Mouse (Mus musculus) splenic B cell, adult 2 months (primary cell): Measurements from ENCODE around the gene Ltn1.

Source experiments
- DNase-seq: peaks from one replicate; pipeline ENCODE4 v3.0.0-alpha.2; 2011; ENCODE audit warnings: low read depth, low spot score
- H3K27me3 ChIP-seq: 2 replicates; pipeline ENCODE4 v1.6.1; 2012; ENCODE audit warnings: mild to moderate bottlenecking, low read length, moderate library complexity, mixed read lengths; ENCODE audit not compliant: control insufficient read depth, poor library complexity, insufficient read depth, severe bottlenecking
- H3K36me3 ChIP-seq: 2 replicates; pipeline ENCODE4 v1.6.1; 2012; ENCODE audit warnings: mild to moderate bottlenecking, low read length, moderate library complexity, mixed read lengths; ENCODE audit not compliant: control insufficient read depth, poor library complexity, insufficient read depth, severe bottlenecking

The Ltn1 gene

DNA sequence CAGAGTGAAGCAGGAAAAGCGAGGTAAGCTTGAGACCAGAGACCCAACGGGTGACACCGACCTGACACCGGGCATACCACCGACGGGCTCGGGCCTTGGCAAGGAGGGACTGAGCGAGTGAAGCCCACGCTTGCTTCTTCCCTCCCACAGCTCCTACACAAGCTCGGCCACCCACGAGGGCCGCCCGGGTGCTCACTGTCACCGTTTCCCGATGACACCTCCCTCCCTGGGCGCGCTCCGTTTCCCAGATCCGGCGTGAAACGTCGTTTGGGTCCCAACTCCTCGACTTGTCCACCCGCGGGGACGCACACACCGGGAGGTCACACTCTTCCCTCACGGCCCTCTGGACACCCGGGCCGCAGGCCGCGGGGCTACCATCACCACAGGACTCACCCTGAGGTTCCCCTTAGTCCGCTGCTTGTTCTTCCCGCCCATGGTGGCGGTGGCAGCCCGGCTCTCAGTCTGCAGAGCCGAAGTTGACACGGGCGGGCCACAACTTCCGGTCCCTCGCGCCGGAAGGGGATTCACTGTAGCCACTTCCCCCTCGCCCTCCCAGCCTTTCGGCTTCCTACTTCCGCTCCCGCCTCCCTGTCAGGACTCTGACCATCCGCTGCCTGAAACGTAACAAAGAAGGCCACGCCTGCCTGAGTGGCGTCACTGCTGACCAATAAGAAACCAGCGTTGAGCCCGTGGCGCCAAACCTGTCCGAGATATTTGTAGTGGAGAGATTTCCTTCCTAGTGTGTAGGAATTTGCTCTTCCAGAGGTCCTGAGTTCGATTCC lies at the start of gene Ltn1:
Gene Ltn1 (minus strand): TSS at position 580 of the 782 bp plus-strand sequence.
- DNase-seq: peak; percentile 98
- Histone ChIP-seq H3K36me3 (peaks cover 2% of the 10 kb centered on the region; the same call in 1 of the 2 replicates), H3K27me3 (no peaks in the 10 kb centered on the region)

GRCm38 (mm10) chr16:87470579-87470978 lies 38.2 kb upstream of the Ltn1 start:
- no peak for DNase-seq
- no peaks in the 10 kb centered on the region for H3K27me3 ChIP-seq

GRCm38 (mm10) chr16:87458752-87459151 lies 26.3 kb upstream of the Ltn1 start:
- peak; percentile 29 for DNase-seq
- Histone ChIP-seq H3K27me3 (no peaks in the 10 kb centered on the region), H3K36me3 (peaks cover 2% of the 10 kb centered on the region; the same call in 1 of the 2 replicates)

More at GRCm38 (mm10) chr16:87470579-87470978, 38.2 kb upstream of the Ltn1 start:
- peaks cover 17% of the 10 kb centered on the region; the same call in 1 of the 2 replicates for H3K36me3 ChIP-seq

DNA sequence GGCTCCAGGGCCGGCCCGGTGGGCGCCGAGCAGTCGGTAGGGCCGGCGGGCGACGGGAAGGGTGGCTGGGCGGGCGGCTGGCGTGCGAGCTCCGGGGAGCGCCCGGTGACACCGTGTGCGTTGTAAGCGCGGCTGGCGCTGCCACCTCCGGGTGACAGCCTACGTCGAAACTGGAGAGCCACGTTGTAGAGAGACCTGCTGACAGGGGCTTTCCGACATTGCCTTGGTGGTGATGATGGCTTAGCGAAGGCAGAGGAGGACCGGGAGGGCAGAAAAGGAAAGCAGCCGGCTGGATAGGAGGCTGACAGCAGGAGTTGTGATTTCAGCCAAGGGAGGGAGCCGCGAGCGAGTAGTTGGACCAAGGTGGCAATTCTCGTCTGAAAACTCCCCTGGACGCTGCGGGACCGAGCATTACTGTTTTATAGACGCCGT lies 22.8 kb upstream of the Ltn1 start:
- peak; percentile 75 for DNase-seq
- H3K36me3 ChIP-seq: no peaks in the 10 kb centered on the region
- no peaks in the 10 kb centered on the region for H3K27me3 ChIP-seq

DNA sequence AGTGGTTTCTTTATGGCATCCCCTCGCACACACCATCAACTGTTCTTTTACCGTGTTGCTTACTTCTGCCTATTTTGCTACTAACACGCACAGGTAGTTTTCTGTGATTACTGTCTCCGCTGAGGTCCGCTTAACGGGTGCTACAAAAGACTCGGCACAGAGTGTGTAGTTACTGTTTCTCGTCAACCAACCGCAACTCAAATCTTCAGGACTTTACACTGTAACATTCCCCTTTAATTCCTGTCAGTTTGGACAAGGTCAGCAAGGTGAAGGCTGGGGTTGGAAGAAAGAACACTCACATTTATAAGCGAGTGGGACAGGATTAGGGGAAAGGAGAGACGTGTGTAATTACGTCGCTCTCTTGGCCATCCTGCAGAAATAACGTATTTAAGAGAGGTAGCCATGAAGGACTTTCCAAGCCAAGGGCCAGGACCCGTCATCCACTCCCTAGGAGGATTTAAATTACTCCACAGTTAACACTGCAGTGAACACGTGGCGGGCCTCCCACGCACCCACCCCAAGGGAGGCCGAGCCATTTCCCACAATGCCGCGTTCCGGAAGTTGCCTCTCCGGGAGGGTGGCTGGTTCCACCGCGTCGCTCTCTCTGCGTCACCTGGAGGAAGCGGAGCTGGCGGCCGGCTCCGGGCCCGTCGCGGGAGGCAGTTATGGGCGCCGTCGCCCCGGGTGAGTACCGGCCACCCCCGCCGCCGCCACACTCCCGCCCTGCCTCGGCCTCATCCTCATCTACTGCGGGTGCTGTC lies 22.2 kb upstream of the Ltn1 start, which contains the start of gene Usp16:
Gene Usp16 (plus strand): TSS at position 285 of the 761 bp plus-strand sequence.
- DNase-seq: peak; percentile 94
- H3K36me3 ChIP-seq: no peaks in the 10 kb centered on the region

GRCm38 (mm10) chr16:87453226-87453625 lies 20.8 kb upstream of the Ltn1 start:
- H3K27me3 ChIP-seq: no peaks in the 10 kb centered on the region
- no peak for DNase-seq
- H3K36me3 ChIP-seq: no peaks in the 10 kb centered on the region

More for the DNA sequence above, 22.2 kb upstream of the Ltn1 start, which contains the start of gene Usp16:
- no peaks in the 10 kb centered on the region for H3K27me3 ChIP-seq

DNA sequence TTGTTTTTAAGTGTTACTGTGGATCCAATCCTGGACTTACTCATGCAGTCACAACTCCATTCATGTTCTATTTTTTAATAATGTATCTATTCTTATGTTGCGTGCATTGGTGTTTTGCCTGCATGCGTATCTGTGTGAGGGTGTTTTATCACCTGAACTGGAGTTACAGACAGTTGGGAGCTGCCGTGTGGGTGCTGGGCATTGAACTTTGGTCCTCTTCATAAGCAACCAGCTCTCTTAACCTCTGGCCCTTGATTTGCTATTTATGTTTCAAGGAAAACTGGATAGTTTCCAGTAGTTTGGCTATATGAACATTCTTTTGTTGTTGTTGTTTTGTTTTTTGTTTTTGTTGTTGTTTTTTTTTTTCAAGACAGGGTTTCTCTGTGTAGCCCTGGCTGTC lies 13.1 kb upstream of the Ltn1 start:
- Histone ChIP-seq H3K27me3 (no peaks in the 10 kb centered on the region), H3K36me3 (no peaks in the 10 kb centered on the region)
- no peak for DNase-seq

DNA sequence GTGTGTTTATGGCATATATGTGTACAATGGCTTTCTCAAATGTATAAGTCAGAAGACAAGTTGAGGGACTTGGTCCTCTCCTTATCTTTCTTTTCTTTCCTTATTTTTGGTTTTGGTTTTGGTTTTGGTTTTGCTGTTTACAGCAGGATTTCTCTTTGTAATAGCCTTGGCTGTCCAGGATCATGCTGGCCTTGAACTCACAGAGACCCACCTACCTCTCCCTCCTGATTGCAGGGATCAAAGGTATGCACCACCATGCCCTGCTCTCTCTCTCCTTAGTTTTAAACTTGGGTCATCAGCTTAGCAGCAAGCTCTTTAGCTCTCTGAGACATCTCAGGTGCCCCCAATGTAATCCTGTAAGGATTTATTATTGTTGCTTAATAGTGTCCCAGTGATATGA lies 12.7 kb upstream of the Ltn1 start:
- no peak for DNase-seq
- Histone ChIP-seq H3K27me3 (no peaks in the 10 kb centered on the region), H3K36me3 (no peaks in the 10 kb centered on the region)

- H3K36me3 ChIP-seq: no peaks in the 10 kb centered on the region
- no peaks in the 10 kb centered on the region for H3K27me3 ChIP-seq
- no peak for DNase-seq
Observed at GRCm38 (mm10) chr16:87444071-87444470, 11.7 kb upstream of the Ltn1 start.

- Histone ChIP-seq H3K36me3 (no peaks in the 10 kb centered on the region), H3K27me3 (no peaks in the 10 kb centered on the region)
- DNase-seq: no peak
Observed at GRCm38 (mm10) chr16:87443245-87443644, 10.8 kb upstream of the Ltn1 start.

- H3K36me3 ChIP-seq: no peaks in the 10 kb centered on the region
- H3K27me3 ChIP-seq: no peaks in the 10 kb centered on the region
- DNase-seq: no peak
Observed at GRCm38 (mm10) chr16:87442291-87442690, 9.9 kb upstream of the Ltn1 start.

DNA sequence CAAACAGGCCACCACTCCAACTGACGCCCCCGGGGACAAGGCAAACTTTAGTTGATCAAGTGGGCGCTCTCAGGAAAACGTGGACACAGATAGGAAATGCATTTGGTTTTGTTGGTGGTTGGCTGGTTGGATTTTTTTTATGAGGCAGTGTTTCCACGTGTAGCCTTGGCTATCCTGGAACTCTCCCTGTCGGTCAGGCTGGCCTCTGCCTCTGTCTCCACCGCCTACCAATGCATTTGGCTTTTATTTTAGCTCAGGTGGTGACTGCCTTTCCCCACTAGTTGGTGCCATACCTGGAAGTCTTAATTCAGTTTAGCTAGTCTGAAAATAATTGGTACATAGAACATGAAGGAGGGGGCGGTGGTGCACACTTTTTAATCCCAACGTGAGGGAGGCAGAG lies 8.7 kb upstream of the Ltn1 start:
- peak; percentile 60 for DNase-seq
- Histone ChIP-seq H3K27me3 (no peaks in the 10 kb centered on the region), H3K36me3 (no peaks in the 10 kb centered on the region)

- Histone ChIP-seq H3K27me3 (no peaks in the 10 kb centered on the region), H3K36me3 (no peaks in the 10 kb centered on the region; the same call in 1 of the 2 replicates)
- peak; percentile 95 for DNase-seq
Observed at GRCm38 (mm10) chr16:87440184-87440686, 7.8 kb upstream of the Ltn1 start, which contains the start of gene Rwdd2b. Gene Rwdd2b (minus strand): TSS chr16:87440573.

GRCm38 (mm10) chr16:87438697-87439096 lies 6.3 kb upstream of the Ltn1 start:
- Histone ChIP-seq H3K36me3 (no peaks in the 10 kb centered on the region; the same call in 1 of the 2 replicates), H3K27me3 (no peaks in the 10 kb centered on the region)
- no peak for DNase-seq

DNA sequence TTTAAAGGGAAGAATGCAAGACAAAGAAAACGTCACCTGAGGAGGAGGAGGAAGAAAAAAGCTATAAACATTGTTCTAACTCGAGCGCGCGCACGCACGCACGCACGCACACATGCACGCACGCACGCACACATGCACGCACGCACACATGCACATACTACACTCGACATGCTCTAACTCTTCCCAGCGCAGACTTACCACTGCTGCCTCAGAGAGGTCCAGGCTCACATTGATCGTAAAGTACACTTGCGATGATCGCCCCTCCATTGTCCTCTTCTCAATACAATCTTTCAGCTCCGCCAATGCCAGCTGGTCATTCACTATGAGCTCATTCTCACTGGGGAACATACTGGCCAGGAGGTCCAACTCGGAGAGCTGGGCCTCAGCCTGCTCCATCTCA lies 4.7 kb upstream of the Ltn1 start:
- Histone ChIP-seq H3K27me3 (no peaks in the 10 kb centered on the region), H3K36me3 (no peaks in the 10 kb centered on the region; the same call in 1 of the 2 replicates)
- DNase-seq: no peak
